Mouse (Mus musculus) liver, adult 2 months (tissue): ENCODE data around the gene Pcnp.

ENCODE experiments used
- CTCF ChIP-seq: fragments of 200-500 bp; IDR thresholded peaks from 2 replicates; pipeline ENCODE4 v1.5.1; 2011; ENCODE audit warnings: low read depth, low read length, control low read depth
- POLR2A ChIP-seq: fragments of 200-500 bp; IDR thresholded peaks from 2 replicates; pipeline ENCODE4 v1.6.1; 2011; ENCODE audit warnings: low read length, control low read depth; ENCODE audit not compliant: insufficient read depth; ENCODE audit errors: extremely low read depth

- TF ChIP-seq POLR2A (no peak), CTCF (peak; percentile 58)
Measured at GRCm38 (mm10) chr16:55964126-55964949, 65.2 kb downstream of the Pcnp start.
